Mouse (Mus musculus): Measurements from ENCODE around the gene Sec22c.

Gene Sec22c

GRCm38 (mm10) chr9:121704646-121705625 is at the start of gene Sec22c:
Sec22c (minus strand) TSS chr9:121705490.
- peak; percentile 83 for DNase-seq (ENCODE audit: low spot score)

GRCm38 (mm10) chr9:121754624-121755023 is 49.3 kb upstream of the Sec22c start:
- no peak for DNase-seq (ENCODE audit: low spot score)

GRCm38 (mm10) chr9:121752774-121753173 is 47.5 kb upstream of the Sec22c start:
- no peak for DNase-seq (ENCODE audit: low spot score)

- no peak for DNase-seq (ENCODE audit: low spot score)
Observed at GRCm38 (mm10) chr9:121744051-121744450, 38.8 kb upstream of the Sec22c start.

- no peak for DNase-seq (ENCODE audit: low spot score)
Observed at GRCm38 (mm10) chr9:121741168-121741567, 35.9 kb upstream of the Sec22c start.

GRCm38 (mm10) chr9:121740490-121740889 is 35.2 kb upstream of the Sec22c start:
- no peak for DNase-seq (ENCODE audit: low spot score)

- no peak for DNase-seq (ENCODE audit: low spot score)
Observed at GRCm38 (mm10) chr9:121719347-121720331, 14.3 kb upstream of the Sec22c start.

GRCm38 (mm10) chr9:121718792-121719318 is 13.6 kb upstream of the Sec22c start, which contains the start of gene Nktr:
Nktr (plus strand) TSS chr9:121719169.
- peak; percentile 97 for DNase-seq (ENCODE audit: low spot score)

- no peak for DNase-seq (ENCODE audit: low spot score)
Observed at GRCm38 (mm10) chr9:121718070-121718705, 12.9 kb upstream of the Sec22c start.

- DNase-seq (ENCODE audit: low spot score) = no peak
Observed at GRCm38 (mm10) chr9:121717048-121717447, 11.8 kb upstream of the Sec22c start.

GRCm38 (mm10) chr9:121710584-121710975 is 5.3 kb upstream of the Sec22c start:
- DNase-seq (ENCODE audit: low spot score) = no peak

- DNase-seq (ENCODE audit: low spot score) = peak; percentile 98
Observed at GRCm38 (mm10) chr9:121709898-121710583, 4.8 kb upstream of the Sec22c start, which contains the start of gene Ss18l2. Ss18l2 (plus strand) TSS chr9:121710329.

GRCm38 (mm10) chr9:121708506-121709486 is 3.5 kb upstream of the Sec22c start:
- no peak for DNase-seq (ENCODE audit: low spot score)

GRCm38 (mm10) chr9:121707801-121708200 is 2.5 kb upstream of the Sec22c start:
- no peak for DNase-seq (ENCODE audit: low spot score)

- no peak for DNase-seq (ENCODE audit: low spot score)
Observed at GRCm38 (mm10) chr9:121706029-121706675, 862 bp upstream of the Sec22c start.

GRCm38 (mm10) chr9:121704261-121704645 is 1.0 kb downstream of the Sec22c start:
- no peak for DNase-seq (ENCODE audit: low spot score)

GRCm38 (mm10) chr9:121697150-121698049 is 7.9 kb downstream of the Sec22c start:
- DNase-seq (ENCODE audit: low spot score) = no peak

GRCm38 (mm10) chr9:121696626-121697025 is 8.7 kb downstream of the Sec22c start:
- no peak for DNase-seq (ENCODE audit: low spot score)
